Mouse (Mus musculus) heart, embryonic 14.5 days (tissue): ENCODE measurements around the gene Fcamr. TPM values are rescaled to one million over a fixed set of nuclear protein-coding genes. Genes with fewer than 3 reads are reported as not detected.

Source experiments
- ATAC-seq: fragments of 200-750 bp; cut with Nextera tagmentation; 2 replicates; pipeline ENCODE4 v1.8.0; 2017; ENCODE audit warnings: low read depth, moderate TSS enrichment; ENCODE audit not compliant: insufficient number of reproducible peaks, insufficient read depth, low FRiP score
- H3K27ac ChIP-seq, 2 experiments: fragments of 200-500 bp in 1 of 2; fragments of 300-500 bp in 1 of 2; sonication (generic) in 1 of 2; replicated peaks in 1 of 2; 2 replicates each; pipeline ENCODE4 v1.5.1; 2012 to 2014; ENCODE audit warnings: low read depth in 2 of 2, low read length in 2 of 2, control low read depth in 1 of 2, mild to moderate bottlenecking in 1 of 2, mixed read lengths in 1 of 2; ENCODE audit not compliant: control insufficient read depth in 1 of 2, insufficient read depth in 1 of 2
- H3K27me3 ChIP-seq: fragments of 300-500 bp; sonication (generic); 2 replicates; pipeline ENCODE4 v1.6.1; 2014; ENCODE audit warnings: mild to moderate bottlenecking, low read length, control low read depth; ENCODE audit not compliant: control insufficient read depth, insufficient read depth
- H3K36me3 ChIP-seq: fragments of 300-500 bp; sonication (generic); 2 replicates; pipeline ENCODE4 v1.6.1; 2014; ENCODE audit warnings: mild to moderate bottlenecking, control low read depth, low read length, mixed read lengths; ENCODE audit not compliant: control insufficient read depth, insufficient read depth
- H3K4me1 ChIP-seq, 2 experiments: fragments of 200-500 bp in 1 of 2; fragments of 300-500 bp in 1 of 2; sonication (generic) in 1 of 2; 2 replicates each; pipeline ENCODE4 v1.6.1; 2012 to 2014; ENCODE audit warnings: low read length in 2 of 2, control low read depth in 1 of 2, mixed read lengths in 1 of 2; ENCODE audit not compliant: control insufficient read depth in 2 of 2, insufficient read depth in 2 of 2
- H3K4me2 ChIP-seq: fragments of 300-500 bp; sonication (generic); 2 replicates; pipeline ENCODE4 v1.6.1; 2014; ENCODE audit warnings: mild to moderate bottlenecking, low read length
- H3K4me3 ChIP-seq, 2 experiments: fragments of 200-500 bp in 1 of 2; fragments of 300-500 bp in 1 of 2; sonication (generic) in 1 of 2; 2 replicates each; pipeline ENCODE4 v1.5.1; 2012 to 2014; ENCODE audit warnings: low read length in 2 of 2, mild to moderate bottlenecking in 2 of 2, control low read depth in 1 of 2, low read depth in 1 of 2, moderate library complexity in 1 of 2; ENCODE audit not compliant: control insufficient read depth in 1 of 2, insufficient read depth in 1 of 2
- H3K9ac ChIP-seq: fragments of 300-500 bp; sonication (generic); 2 replicates; pipeline ENCODE4 v1.6.1; 2014; ENCODE audit warnings: mild to moderate bottlenecking, low read length
- H3K9me3 ChIP-seq: fragments of 300-500 bp; sonication (generic); 2 replicates; pipeline ENCODE4 v1.6.1; 2016; ENCODE audit warnings: low read length, control low read depth; ENCODE audit not compliant: control insufficient read depth
- WGBS: fragments of 180-500 bp; shearing (Covaris S2); extraction: QIAGEN DNeasy Blood & Tissue Kit; methylation state at CpG from one replicate; pipeline ENCODE4 v1.1.7; 2014; 5-methylcytosine and 5-hydroxymethylcytosine counted together
- polyA plus RNA-seq: library from polyadenylated mRNA; unstranded; fragments of >200 nt; fragmentation: Nextera tagmentation; extraction: Ambion mirVana; gene quantifications from 2 replicates; pipeline ENCODE4 v1.2.1, GENCODE M21; 2014

Fcamr gene
- polyA plus RNA-seq, 1 experiment from 2014 or later = 0.26 TPM

DNA sequence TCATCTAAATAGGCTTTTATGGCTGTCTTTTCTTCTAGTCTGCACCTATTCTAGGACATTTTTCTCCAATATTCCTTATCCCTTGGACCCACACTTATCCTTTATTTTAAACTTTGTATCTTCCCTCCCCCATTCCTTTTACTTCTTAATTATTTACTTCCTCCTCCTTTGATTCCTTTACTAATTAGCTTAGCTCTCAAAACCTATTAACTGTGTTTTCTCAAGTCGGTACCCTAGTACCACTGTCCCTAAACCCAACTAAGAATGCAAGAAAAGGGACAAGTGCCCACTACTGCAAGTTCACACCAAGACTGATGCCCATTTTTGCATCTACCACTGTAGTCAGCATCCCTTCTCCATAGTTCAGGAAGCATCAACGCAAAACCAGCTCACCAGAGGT is 55.0 kb downstream of the Fcamr start:
- no peak for ATAC-seq
- Histone ChIP-seq H3K9ac (no peak overlapping the region), H3K4me2 (no peak overlapping the region), H3K27me3 (no peaks in the 10 kb centered on the region), H3K27ac (no peak overlapping the region), H3K4me3 (no peak overlapping the region), H3K9me3 (no peaks in the 10 kb centered on the region), H3K4me1 (no peaks in the 10 kb centered on the region), H3K36me3 (no peaks in the 10 kb centered on the region)
- WGBS = 75% methylated on average over 2 of the region's 2 CpGs

DNA sequence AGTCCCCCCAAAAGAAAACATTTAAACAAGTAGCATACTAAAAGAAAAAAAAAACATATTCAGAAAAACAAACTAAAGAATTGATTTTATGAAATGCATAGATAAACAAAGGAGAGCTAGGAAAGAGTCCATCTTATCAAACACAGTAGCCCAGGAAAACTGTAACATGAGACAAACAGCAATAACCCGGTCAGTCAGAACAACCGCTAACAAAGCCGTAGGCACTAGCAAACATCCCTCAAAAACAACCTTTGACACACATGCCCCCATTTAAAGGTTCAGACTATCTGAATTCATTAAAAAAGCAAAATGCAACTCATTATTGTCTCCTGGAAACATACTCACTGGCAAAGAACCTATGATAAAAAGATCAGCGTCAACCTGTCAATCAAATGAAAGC is 56.8 kb downstream of the Fcamr start:
- H3K4me3 ChIP-seq = no peak overlapping the region
- no peaks in the 10 kb centered on the region for H3K9me3 ChIP-seq
- H3K36me3 ChIP-seq = no peaks in the 10 kb centered on the region
- H3K27me3 ChIP-seq = no peaks in the 10 kb centered on the region
- WGBS = 83% methylated on average over 4 of the region's 4 CpGs
- H3K4me1 ChIP-seq = no peaks in the 10 kb centered on the region
- no peak overlapping the region for H3K9ac ChIP-seq
- no peak for ATAC-seq
- no peak overlapping the region for H3K4me2 ChIP-seq
- H3K27ac ChIP-seq = no peak overlapping the region

DNA sequence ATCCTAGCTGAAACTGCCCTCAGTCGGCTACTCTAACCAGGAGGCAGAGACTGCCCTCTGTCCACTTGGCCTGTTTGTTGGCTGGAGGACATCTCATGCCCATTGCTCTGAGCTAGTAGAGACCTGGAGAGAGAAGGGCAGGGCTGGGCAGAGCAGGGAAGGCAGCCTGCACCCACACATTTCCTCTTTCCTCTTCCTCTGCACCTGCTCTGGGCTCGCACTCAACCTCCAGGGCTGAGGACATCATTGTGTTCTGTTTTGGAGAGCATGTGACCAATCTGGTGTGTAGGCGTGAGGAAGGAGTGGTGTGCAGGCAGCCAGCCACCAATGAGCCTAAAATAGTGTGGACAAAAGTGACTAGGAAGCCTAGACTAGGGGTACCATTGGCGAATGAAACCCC is 63.5 kb downstream of the Fcamr start:
- no peaks in the 10 kb centered on the region for H3K36me3 ChIP-seq
- H3K27ac ChIP-seq = no peak overlapping the region
- H3K27me3 ChIP-seq = no peaks in the 10 kb centered on the region
- no peak overlapping the region for H3K9ac ChIP-seq
- H3K4me1 ChIP-seq = no peaks in the 10 kb centered on the region
- H3K4me3 ChIP-seq = no peak overlapping the region
- ATAC-seq = no peak
- no peak overlapping the region for H3K4me2 ChIP-seq
- H3K9me3 ChIP-seq = no peaks in the 10 kb centered on the region
- WGBS = 70% methylated on average over 4 of the region's 4 CpGs

Other genes starting within 250 kb of the Fcamr start
- gene Zp3r, start 171.3 kb upstream of the Fcamr start, polyA plus RNA-seq = not detected in 2 replicates
- not detected in 2 replicates for gene C4bp, start 139.3 kb upstream of the Fcamr start, polyA plus RNA-seq
- gene Gm29427, start 85.1 kb upstream of the Fcamr start, polyA plus RNA-seq = not detected in 2 replicates
- 7.1 and 8.5 TPM in 2 replicates for gene Yod1, start 83.6 kb upstream of the Fcamr start, polyA plus RNA-seq
- 6.1 and 6.2 TPM in 2 replicates for gene Pfkfb2, start 71.6 kb upstream of the Fcamr start, polyA plus RNA-seq
- gene AA986860, start 68.9 kb upstream of the Fcamr start, polyA plus RNA-seq = 0.81 and 1.2 TPM in 2 replicates
- 0.05 TPM in 1 of 2 replicates, not detected in the other for gene Pigr, start 25.8 kb downstream of the Fcamr start, polyA plus RNA-seq
- 2.0 and 4.4 TPM in 2 replicates for gene Fcmr, start 64.8 kb downstream of the Fcamr start, polyA plus RNA-seq
- gene Il24, start 86.6 kb downstream of the Fcamr start, polyA plus RNA-seq = not detected in 2 replicates
- not detected in 2 replicates for gene Il20, start 110.5 kb downstream of the Fcamr start, polyA plus RNA-seq
- not detected in 2 replicates for gene Il19, start 139.2 kb downstream of the Fcamr start, polyA plus RNA-seq
- gene Il10, start 218.9 kb downstream of the Fcamr start, polyA plus RNA-seq = not detected in 2 replicates